Mouse (Mus musculus) heart, postnatal 0 days (tissue): ENCODE data around the gene 4921511M17Rik.
"Not testable (repeated sequence)": the region's sequence is repeated elsewhere in the genome, so short reads cannot be mapped to it uniquely, and the experiment has no call there.

Experiments
- CTCF ChIP-seq: IDR thresholded peaks from 2 replicates; pipeline ENCODE4 v1.5.1; 2016; ENCODE audit warnings: antibody characterized with exemption, control low read depth, low read depth
- EP300 ChIP-seq: IDR thresholded peaks from 2 replicates; pipeline ENCODE4 v1.6.1; 2016; ENCODE audit warnings: antibody characterized with exemption, low read depth

DNA sequence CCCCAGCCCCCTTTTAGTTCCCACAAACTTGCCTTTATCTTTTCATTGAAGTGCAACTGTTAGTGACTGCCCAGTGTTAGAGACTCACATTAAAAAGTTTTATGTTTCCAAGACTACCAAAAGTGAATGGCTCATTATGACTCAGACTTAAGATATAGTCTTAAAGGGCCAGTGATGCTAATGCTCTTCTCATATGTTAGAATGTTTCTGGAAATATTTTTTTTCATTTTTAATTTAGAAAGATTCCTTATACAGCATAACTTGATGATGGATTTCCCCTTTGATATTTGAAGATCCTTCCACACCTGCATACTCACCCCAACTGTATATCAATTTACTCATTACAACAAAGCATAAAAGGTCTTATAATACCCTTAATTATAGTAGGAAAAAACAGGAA, 21.3 kb upstream of the 4921511M17Rik start, which contains the start of gene Gm10057:
- TF ChIP-seq CTCF, EP300: not testable (repeated sequence)
